ENCODE assay signal across 26 mouse cellular contexts in genomic region chr1:183185560-183185959, GRCm38 (mm10). TPM values are rescaled to one million over a fixed set of nuclear protein-coding genes. Genes with fewer than 3 reads are reported as not detected.
DNase-seq lines count a peak whose midpoint lies in the region; ATAC-seq and TF ChIP-seq lines count a peak whose summit lies in the region.
"Had no signal": no experiment of that assay in that cellular context is flagged by ENCODE, and none has a peak within 500 bp of the region (broad histone marks: within the 10 kb centered on the region; RNA-seq: fewer than 3 reads in every experiment).

No protein-coding gene starts in this region.

- no peaks in the 10 kb centered on the region for H3K36me3 ChIP-seq in liver, embryonic 12.5 days
- no peaks in the 10 kb centered on the region for H3K36me3 ChIP-seq in liver, embryonic 13.5 days
- no peaks in the 10 kb centered on the region for H3K36me3 ChIP-seq in liver, postnatal 0 days (replicated peaks; ENCODE audit: insufficient read depth, low read length)
- H3K36me3 ChIP-seq in lung, postnatal 0 days (ENCODE audit: insufficient read depth, low read length), result no peaks in the 10 kb centered on the region
- H3K36me3 ChIP-seq: embryonic facial prominence, embryonic 10.5 days; embryonic facial prominence, embryonic 12.5 days; forebrain, embryonic 15.5 days had no signal

- H3K27ac ChIP-seq in liver, embryonic 12.5 days, result no peak overlapping the region
- no peak overlapping the region for H3K27ac ChIP-seq in liver, embryonic 13.5 days
- H3K27ac ChIP-seq in liver, postnatal 0 days (ENCODE audit: low read depth), result no peak overlapping the region
- no peak overlapping the region for H3K27ac ChIP-seq in lung, postnatal 0 days (ENCODE audit: low read length)
- H3K27ac ChIP-seq: embryonic facial prominence, embryonic 12.5 days; forebrain, embryonic 13.5 days; forebrain, embryonic 15.5 days had no signal

- no peak for TF ChIP-seq CTCF in liver, postnatal 0 days (IDR thresholded peaks at IDR 0.05; ENCODE audit: low read depth)
- TF ChIP-seq CTCF in lung, postnatal 0 days (IDR thresholded peaks at IDR 0.05), result no peak

- peaks cover 17% of the 10 kb centered on the region for H3K4me1 ChIP-seq in liver, embryonic 12.5 days
- H3K4me1 ChIP-seq in liver, embryonic 13.5 days (replicated peaks), result peaks cover 24% of the 10 kb centered on the region
- H3K4me1 ChIP-seq in liver, postnatal 0 days (ENCODE audit: insufficient read depth), result peaks cover 10% of the 10 kb centered on the region
- H3K4me1 ChIP-seq in lung, postnatal 0 days (ENCODE audit: insufficient read depth, low read depth, low read length), result no peaks in the 10 kb centered on the region

- H3K27me3 ChIP-seq in liver, embryonic 12.5 days (replicated peaks), result no peaks in the 10 kb centered on the region
- H3K27me3 ChIP-seq in liver, embryonic 13.5 days, result no peaks in the 10 kb centered on the region
- no peaks in the 10 kb centered on the region for H3K27me3 ChIP-seq in liver, postnatal 0 days (ENCODE audit: insufficient read depth, low read length)
- H3K27me3 ChIP-seq in lung, postnatal 0 days (replicated peaks; ENCODE audit: insufficient read depth, low read length), result no peaks in the 10 kb centered on the region
- H3K27me3 ChIP-seq: CH12.LX; embryonic facial prominence, embryonic 12.5 days; forebrain, embryonic 13.5 days; forebrain, embryonic 15.5 days; Patski had no signal

- no peak overlapping the region for H3K4me3 ChIP-seq in liver, embryonic 12.5 days
- no peak overlapping the region for H3K4me3 ChIP-seq in liver, embryonic 13.5 days (replicated peaks)
- no peak overlapping the region for H3K4me3 ChIP-seq in liver, postnatal 0 days (ENCODE audit: low read depth, low read length)
- no peak overlapping the region for H3K4me3 ChIP-seq in lung, postnatal 0 days (ENCODE audit: low read depth, low read length)
- H3K4me3 ChIP-seq: embryonic facial prominence, embryonic 10.5 days; embryonic facial prominence, embryonic 12.5 days; forebrain, embryonic 13.5 days; forebrain, embryonic 15.5 days had no signal

- H3K4me2 ChIP-seq in liver, embryonic 12.5 days, result no peak overlapping the region
- no peak overlapping the region for H3K4me2 ChIP-seq in liver, embryonic 13.5 days
- H3K4me2 ChIP-seq in liver, postnatal 0 days (ENCODE audit: low read depth, low read length), result no peak overlapping the region
- no peak overlapping the region for H3K4me2 ChIP-seq in lung, postnatal 0 days (replicated peaks; ENCODE audit: low read depth, low read length)
- H3K4me2 ChIP-seq: embryonic facial prominence, embryonic 12.5 days; forebrain, embryonic 13.5 days; forebrain, embryonic 15.5 days had no signal

- intact Hi-C loops in heart, postnatal 10 days (cut with DNase I), result no loop called here

- 70% methylated on average over 6 of the region's 6 CpGs for WGBS in liver, embryonic 12.5 days (ENCODE audit: insufficient replicate concordance)
- WGBS in liver, embryonic 13.5 days (ENCODE audit: insufficient replicate concordance), result 67% methylated on average over 6 of the region's 6 CpGs
- 63% methylated on average over 6 of the region's 6 CpGs for WGBS in liver, postnatal 0 days (ENCODE audit: insufficient replicate concordance)
- WGBS in lung, postnatal 0 days, result 82% methylated on average over 6 of the region's 6 CpGs

- no peaks in the 10 kb centered on the region for H3K9me3 ChIP-seq in liver, embryonic 12.5 days (replicated peaks)
- H3K9me3 ChIP-seq in liver, embryonic 13.5 days (replicated peaks), result no peaks in the 10 kb centered on the region
- no peaks in the 10 kb centered on the region for H3K9me3 ChIP-seq in liver, postnatal 0 days (ENCODE audit: low read length)
- H3K9me3 ChIP-seq in lung, postnatal 0 days (ENCODE audit: low read length), result no peaks in the 10 kb centered on the region
- H3K9me3 ChIP-seq: embryonic facial prominence, embryonic 10.5 days; embryonic facial prominence, embryonic 12.5 days; forebrain, embryonic 13.5 days; forebrain, embryonic 15.5 days; G1E had no signal

- peak; percentile 49 for DNase-seq in heart, adult 11 months
- no peak for DNase-seq in heart, postnatal 10 days
- DNase-seq in liver, result no peak
- no peak for DNase-seq in liver, embryonic 13.5 days
- no peak for DNase-seq in liver, postnatal 0 days
- no peak for DNase-seq in lung, postnatal 0 days (ENCODE audit: low spot score)
- DNase-seq: adrenal gland, adult 2 months; adrenal gland, postnatal 10 days; adrenal gland, postnatal 25 days; B cell, adult 2 months; cerebellum, adult 11 months; cerebellum, adult 18-20 months; cerebellum, adult 8-10 months; cerebellum, adult 9-11 months; cerebellum, postnatal 14 days; cerebellum, postnatal 36 days had no signal

- no peak overlapping the region for H3K9ac ChIP-seq in liver, embryonic 12.5 days
- H3K9ac ChIP-seq in liver, embryonic 13.5 days, result no peak overlapping the region
- no peak overlapping the region for H3K9ac ChIP-seq in liver, postnatal 0 days (replicated peaks)
- no peak overlapping the region for H3K9ac ChIP-seq in lung, postnatal 0 days (replicated peaks; ENCODE audit: low read depth)
- H3K9ac ChIP-seq: embryonic facial prominence, embryonic 12.5 days; forebrain, embryonic 13.5 days; forebrain, embryonic 15.5 days had no signal

- TF ChIP-seq EP300 in liver, postnatal 0 days (IDR thresholded peaks at IDR 0.05; ENCODE audit: low read depth), result no peak
- no peak for TF ChIP-seq EP300 in lung, postnatal 0 days (IDR thresholded peaks at IDR 0.05)

- ATAC-seq in liver, embryonic 12.5 days, result 0 out of 2 replicates have a peak, but pooled peaks have one; percentile 33
- ATAC-seq in liver, embryonic 13.5 days (ENCODE audit: low read depth), result 0 out of 2 replicates have a peak, but pooled peaks have one; percentile 47
- peak; percentile 65 for ATAC-seq in liver, postnatal 0 days
- no peak for ATAC-seq in lung, postnatal 0 days
- ATAC-seq: activated CD4-positive, CD25-positive, alpha-beta regulatory T cell, adult 4 months; CD4-positive, CD25-positive, alpha-beta regulatory T cell, adult 4 months; forebrain, embryonic 13.5 days; forebrain, embryonic 15.5 days; Patski had no signal

RNA-seq across cellular contexts. Expression of gene Disp1, which starts 35.8 kb away (rescaled TPM):
- 10 to 100 TPM; 10.0 to 14.1 TPM for total RNA-seq in heart, postnatal 10 days (2021)
- 4.0 and 5.1 TPM in 2 replicates for polyA plus RNA-seq in liver, embryonic 12.5 days (2016; fragmentation: Nextera tagmentation; extraction: Ambion mirVana)
- polyA plus RNA-seq in liver, embryonic 13.5 days (2015; fragmentation: Nextera tagmentation; extraction: Ambion mirVana), result 2.4 and 3.0 TPM in 2 replicates
- polyA plus RNA-seq in liver, postnatal 0 days (2015; fragmentation: Nextera tagmentation; extraction: Ambion mirVana), result 1.6 and 1.9 TPM in 2 replicates
- polyA plus RNA-seq in lung, postnatal 0 days (2015; fragmentation: Nextera tagmentation; extraction: Ambion mirVana), result 3.5 and 4.0 TPM in 2 replicates
